Mouse (Mus musculus): Measurements from ENCODE around the gene Smc6. TPM values are rescaled to one million over a fixed set of nuclear protein-coding genes. Genes with fewer than 3 reads are reported as not detected.

The Smc6 gene
- total RNA-seq, 2 experiments from 2014 or later: 25.4 to 31.7 TPM

- DNase-seq: no peak
Measured at GRCm38 (mm10) chr12:11281584-11281983, 15.9 kb downstream of the Smc6 start.

GRCm38 (mm10) chr12:11286382-11286781 is 20.7 kb downstream of the Smc6 start:
- DNase-seq: no peak

- DNase-seq: no peak
Measured at GRCm38 (mm10) chr12:11300858-11301257, 35.2 kb downstream of the Smc6 start.

- DNase-seq: no peak
Measured at GRCm38 (mm10) chr12:11306753-11307645, 41.3 kb downstream of the Smc6 start.

GRCm38 (mm10) chr12:11311106-11311505 is 45.4 kb downstream of the Smc6 start:
- DNase-seq: no peak

GRCm38 (mm10) chr12:11313840-11314239 is 48.2 kb downstream of the Smc6 start:
- no peak for DNase-seq

- no peak for DNase-seq
Measured at GRCm38 (mm10) chr12:11317671-11318070, 52.0 kb downstream of the Smc6 start.

GRCm38 (mm10) chr12:11324480-11324879 is 58.8 kb downstream of the Smc6 start:
- DNase-seq: no peak

- DNase-seq: no peak
Measured at GRCm38 (mm10) chr12:11326483-11326882, 60.8 kb downstream of the Smc6 start.

GRCm38 (mm10) chr12:11336845-11337244 is 71.2 kb downstream of the Smc6 start:
- no peak for DNase-seq

- DNase-seq: no peak
Measured at GRCm38 (mm10) chr12:11338251-11338650, 72.6 kb downstream of the Smc6 start.

GRCm38 (mm10) chr12:11342020-11342600 is 76.4 kb downstream of the Smc6 start:
- no peak for DNase-seq

GRCm38 (mm10) chr12:11345963-11346362 is 80.3 kb downstream of the Smc6 start:
- DNase-seq: no peak

GRCm38 (mm10) chr12:11348423-11348822 is 82.7 kb downstream of the Smc6 start:
- DNase-seq: no peak

GRCm38 (mm10) chr12:11349870-11350269 is 84.2 kb downstream of the Smc6 start:
- DNase-seq: no peak

GRCm38 (mm10) chr12:11350895-11351294 is 85.2 kb downstream of the Smc6 start:
- DNase-seq: peak; percentile 19

- DNase-seq: no peak
Measured at GRCm38 (mm10) chr12:11362435-11362834, 96.7 kb downstream of the Smc6 start.

GRCm38 (mm10) chr12:11364870-11365269 is 99.2 kb downstream of the Smc6 start:
- no peak for DNase-seq

GRCm38 (mm10) chr12:11367099-11367765 is 101.5 kb downstream of the Smc6 start:
- no peak for DNase-seq
